Mouse (Mus musculus): ENCODE measurements at regions not wholly inside any gene's neighbourhood (a gene's known extent, or its start where the extent isn't known, plus 50 kb on each side); places are given as distances from the start of the nearest gene placed in this dataset.

DNA sequence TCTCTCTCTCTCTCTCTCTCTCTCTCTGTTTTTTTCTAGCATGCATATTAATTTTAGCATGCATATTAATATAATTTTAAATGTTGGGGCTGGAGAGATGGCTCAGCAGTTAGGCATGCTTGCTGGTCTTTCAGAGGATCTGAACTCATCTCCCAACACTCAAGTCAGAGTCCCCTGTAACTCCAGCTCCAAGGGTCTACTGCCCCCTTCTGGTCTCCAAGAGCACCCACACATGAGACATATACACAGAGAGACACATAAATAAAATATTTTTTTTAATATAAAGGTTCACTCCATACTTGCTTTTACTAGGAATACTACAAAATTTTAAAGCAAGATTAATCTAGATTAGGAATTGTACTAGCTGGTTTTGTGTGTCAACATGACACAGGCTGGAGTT, 155.2 kb downstream of the Cep170 start:
- TF ChIP-seq POLR2A (IDR thresholded peaks at IDR 0.05; ENCODE audit: insufficient read depth, low read depth, low read length) (no peak), CTCF (IDR thresholded peaks at IDR 0.05) (0 out of 2 replicates have a peak, but pooled peaks have one; percentile 10)
- H3K27ac ChIP-seq: no peak overlapping the region
- no peak for DNase-seq
- no peaks in the 10 kb centered on the region for H3K27me3 ChIP-seq (ENCODE audit: control insufficient read depth, insufficient read depth, low read length)
- no peaks in the 10 kb centered on the region for H3K36me3 ChIP-seq (ENCODE audit: control insufficient read depth, insufficient read depth, low read length)
- intact Hi-C loops (cut with DNase I): no loop called here
- no peaks in the 10 kb centered on the region for H3K79me2 ChIP-seq (replicated peaks; ENCODE audit: control insufficient read depth, insufficient read depth, low read length)
- H3K4me3 ChIP-seq: no peak overlapping the region
- H3K9ac ChIP-seq (ENCODE audit: low read depth, low read length): no peak overlapping the region
- H3K4me1 ChIP-seq (ENCODE audit: control insufficient read depth, insufficient read depth, low read length): no peaks in the 10 kb centered on the region

GRCm38 (mm10) chr1:176655487-176656333, 158.2 kb downstream of the Cep170 start:
- no peak overlapping the region for H3K27ac ChIP-seq
- H3K4me1 ChIP-seq (ENCODE audit: control insufficient read depth, insufficient read depth, low read length): no peaks in the 10 kb centered on the region
- intact Hi-C loops (cut with DNase I): no loop called here
- TF ChIP-seq EP300 (IDR thresholded peaks at IDR 0.05; ENCODE audit: insufficient read depth, low read depth, low read length): no peak
- no peak for TF ChIP-seq CTCF (IDR thresholded peaks at IDR 0.05)
- no peak for TF ChIP-seq POLR2A (IDR thresholded peaks at IDR 0.05; ENCODE audit: insufficient read depth, low read depth, low read length)
- H3K27me3 ChIP-seq (ENCODE audit: control insufficient read depth, insufficient read depth, low read length): no peaks in the 10 kb centered on the region
- DNase-seq: no peak
- no peak overlapping the region for H3K4me3 ChIP-seq
- 65% methylated on average over 3 of the region's 3 CpGs for WGBS
- no peaks in the 10 kb centered on the region for H3K36me3 ChIP-seq (ENCODE audit: control insufficient read depth, insufficient read depth, low read length)
- no peaks in the 10 kb centered on the region for H3K79me2 ChIP-seq (replicated peaks; ENCODE audit: control insufficient read depth, insufficient read depth, low read length)
- H3K9ac ChIP-seq (ENCODE audit: low read depth, low read length): no peak overlapping the region

DNA sequence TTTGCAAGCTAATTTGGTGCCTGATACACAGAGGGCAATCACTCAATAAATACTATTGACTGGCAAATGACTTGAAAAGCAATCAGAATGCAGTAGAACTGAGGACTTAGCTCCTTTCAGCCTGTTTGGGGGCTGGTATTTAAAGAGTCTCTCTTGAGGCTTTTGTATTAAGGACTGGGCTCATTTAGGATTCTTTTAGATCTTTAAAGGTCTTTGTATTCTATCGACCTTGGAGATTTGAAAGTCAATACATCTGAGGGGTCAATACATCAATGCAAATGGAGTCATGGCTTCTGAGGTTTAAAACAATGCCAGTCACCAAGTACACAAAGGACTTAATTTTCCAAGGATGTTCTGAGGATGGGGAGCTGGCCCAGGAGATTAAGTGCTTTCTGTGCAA, 169.6 kb downstream of the Cep170 start:
- WGBS: 49% methylated on average over 1 of the region's 1 CpGs
- Histone ChIP-seq H3K27ac (no peak overlapping the region), H3K79me2 (replicated peaks; ENCODE audit: control insufficient read depth, insufficient read depth, low read length) (no peaks in the 10 kb centered on the region), H3K27me3 (ENCODE audit: control insufficient read depth, insufficient read depth, low read length) (no peaks in the 10 kb centered on the region), H3K36me3 (ENCODE audit: control insufficient read depth, insufficient read depth, low read length) (no peaks in the 10 kb centered on the region), H3K4me3 (no peak overlapping the region), H3K9ac (ENCODE audit: low read depth, low read length) (no peak overlapping the region), H3K4me1 (ENCODE audit: control insufficient read depth, insufficient read depth, low read length) (no peaks in the 10 kb centered on the region)
- TF ChIP-seq CTCF (IDR thresholded peaks at IDR 0.05) (no peak), EP300 (IDR thresholded peaks at IDR 0.05; ENCODE audit: insufficient read depth, low read depth, low read length) (no peak), POLR2A (IDR thresholded peaks at IDR 0.05; ENCODE audit: insufficient read depth, low read depth, low read length) (no peak)
- DNase-seq: no peak
- intact Hi-C loops (cut with DNase I): no loop called here

DNA sequence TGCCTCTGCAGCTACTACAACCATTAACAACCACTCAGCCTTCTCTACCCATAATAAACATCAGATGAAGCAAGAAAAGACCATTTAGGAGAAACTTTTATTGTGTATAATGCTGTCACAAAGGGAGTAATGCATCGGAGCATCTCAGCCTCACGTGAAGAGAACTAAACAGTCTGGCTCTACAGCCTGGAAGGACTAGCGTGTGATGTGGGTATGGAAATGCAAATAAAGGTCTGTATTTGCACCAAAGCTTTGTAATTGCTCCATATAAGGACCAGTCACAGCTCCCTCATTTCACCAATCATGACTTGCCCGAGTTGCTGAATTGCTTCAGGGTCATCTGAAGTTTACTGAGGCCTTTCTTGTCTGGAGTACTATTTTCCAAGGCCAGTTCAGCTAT, 190.7 kb downstream of the Cep170 start:
- Histone ChIP-seq H3K4me3 (no peak overlapping the region), H3K79me2 (replicated peaks; ENCODE audit: control insufficient read depth, insufficient read depth, low read length) (no peaks in the 10 kb centered on the region), H3K36me3 (ENCODE audit: control insufficient read depth, insufficient read depth, low read length) (no peaks in the 10 kb centered on the region), H3K4me1 (ENCODE audit: control insufficient read depth, insufficient read depth, low read length) (no peaks in the 10 kb centered on the region), H3K27me3 (ENCODE audit: control insufficient read depth, insufficient read depth, low read length) (no peaks in the 10 kb centered on the region), H3K27ac (no peak overlapping the region), H3K9ac (ENCODE audit: low read depth, low read length) (no peak overlapping the region)
- DNase-seq: no peak
- intact Hi-C loops (cut with DNase I): no loop called here
- TF ChIP-seq EP300 (IDR thresholded peaks at IDR 0.05; ENCODE audit: insufficient read depth, low read depth, low read length) (no peak), CTCF (IDR thresholded peaks at IDR 0.05) (no peak), POLR2A (IDR thresholded peaks at IDR 0.05; ENCODE audit: insufficient read depth, low read depth, low read length) (no peak)
- 81% methylated on average over 4 of the region's 4 CpGs for WGBS

DNA sequence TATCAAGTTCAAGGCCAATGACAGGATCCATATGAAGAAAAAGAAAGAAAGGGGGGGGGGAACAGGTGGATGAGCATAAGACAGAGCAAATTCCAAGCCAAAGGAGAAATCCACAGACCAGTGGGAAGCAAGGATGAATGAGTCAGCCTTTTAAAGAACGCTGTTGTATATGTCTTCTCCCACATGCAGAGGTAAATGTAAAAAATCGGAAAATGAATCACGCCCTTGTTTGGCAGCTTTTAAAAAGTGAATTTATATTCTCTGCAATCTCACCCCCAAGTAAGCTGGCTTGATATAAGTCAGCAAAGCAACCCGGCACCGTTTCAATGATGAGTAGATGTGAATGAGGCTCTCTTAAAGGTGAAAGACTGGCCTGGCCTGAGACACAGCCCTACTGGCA, 191.7 kb downstream of the Cep170 start:
- intact Hi-C loops (cut with DNase I): no loop called here
- no peaks in the 10 kb centered on the region for H3K27me3 ChIP-seq (ENCODE audit: control insufficient read depth, insufficient read depth, low read length)
- no peak overlapping the region for H3K27ac ChIP-seq
- no peaks in the 10 kb centered on the region for H3K79me2 ChIP-seq (replicated peaks; ENCODE audit: control insufficient read depth, insufficient read depth, low read length)
- no peak overlapping the region for H3K4me3 ChIP-seq
- H3K36me3 ChIP-seq (ENCODE audit: control insufficient read depth, insufficient read depth, low read length): no peaks in the 10 kb centered on the region
- H3K4me1 ChIP-seq (ENCODE audit: control insufficient read depth, insufficient read depth, low read length): no peaks in the 10 kb centered on the region
- no peak overlapping the region for H3K9ac ChIP-seq (ENCODE audit: low read depth, low read length)
- 84% methylated on average over 5 of the region's 5 CpGs for WGBS
- no peak for TF ChIP-seq CTCF (IDR thresholded peaks at IDR 0.05)
- no peak for TF ChIP-seq EP300 (IDR thresholded peaks at IDR 0.05; ENCODE audit: insufficient read depth, low read depth, low read length)
- DNase-seq: no peak

GRCm38 (mm10) chr1:176621285-176621684, 192.6 kb downstream of the Cep170 start:
- Histone ChIP-seq H3K79me2 (replicated peaks; ENCODE audit: control insufficient read depth, insufficient read depth, low read length) (no peaks in the 10 kb centered on the region), H3K4me3 (no peak overlapping the region), H3K4me1 (ENCODE audit: control insufficient read depth, insufficient read depth, low read length) (no peaks in the 10 kb centered on the region), H3K36me3 (ENCODE audit: control insufficient read depth, insufficient read depth, low read length) (no peaks in the 10 kb centered on the region), H3K27ac (no peak overlapping the region), H3K27me3 (ENCODE audit: control insufficient read depth, insufficient read depth, low read length) (no peaks in the 10 kb centered on the region), H3K9ac (ENCODE audit: low read depth, low read length) (no peak overlapping the region)
- intact Hi-C loops (cut with DNase I): no loop called here
- no peak for DNase-seq
- 90% methylated on average over 2 of the region's 2 CpGs for WGBS
- TF ChIP-seq CTCF (IDR thresholded peaks at IDR 0.05) (no peak), EP300 (IDR thresholded peaks at IDR 0.05; ENCODE audit: insufficient read depth, low read depth, low read length) (no peak), POLR2A (IDR thresholded peaks at IDR 0.05; ENCODE audit: insufficient read depth, low read depth, low read length) (no peak)
